Mouse (Mus musculus) lung, postnatal 0 days (tissue): Measurements from ENCODE around the gene Cldn12.

Source experiments
- CTCF ChIP-seq: IDR thresholded peaks from 2 replicates; pipeline ENCODE4 v1.5.1; 2016; ENCODE audit warnings: antibody characterized with exemption, mild to moderate bottlenecking
- EP300 ChIP-seq: IDR thresholded peaks from 2 replicates; pipeline ENCODE4 v1.6.1; 2016; ENCODE audit warnings: antibody characterized with exemption, mild to moderate bottlenecking, control low read depth

DNA sequence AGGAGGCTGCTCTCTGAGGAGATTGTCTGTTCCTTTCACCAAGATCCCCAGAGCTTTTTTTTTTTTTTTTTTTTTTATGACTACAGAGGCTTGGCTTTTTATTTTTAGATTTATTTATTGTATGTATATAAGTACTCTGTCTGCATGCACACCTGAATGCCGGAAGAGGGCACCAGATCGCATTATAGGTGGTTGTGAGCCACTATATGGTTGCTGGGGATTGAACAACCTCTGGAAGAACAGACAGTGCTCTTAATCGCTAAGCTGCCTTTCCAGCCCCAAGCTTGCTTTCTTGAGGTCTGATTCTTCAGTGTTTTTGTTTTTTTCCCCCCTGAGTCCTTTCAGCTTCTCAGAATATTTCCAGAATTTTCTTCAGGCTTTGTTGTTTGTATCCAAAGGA lies 28.7 kb downstream of the Cldn12 start:
- no peak for TF ChIP-seq CTCF
- TF ChIP-seq EP300: no peak
